Mouse (Mus musculus) adrenal gland, postnatal 36 days (tissue): ENCODE results near the gene Tmem39a. TPM values are rescaled to one million over a fixed set of nuclear protein-coding genes. Genes with fewer than 3 reads are reported as not detected.

Source experiments
- DNase-seq, 2 experiments: peaks; one replicate each; pipeline ENCODE4 v3.0.0; 2021; ENCODE audit warnings: mixed read lengths in 1 of 2
- total RNA-seq, 2 experiments: library from RNA; stranded (reverse); gene quantifications; 2 replicates each; pipeline ENCODE4 v1.2.3; 2021

Tmem39a gene
- total RNA-seq, 2 experiments from 2014 or later: 77.5 to 85.4 TPM

GRCm38 (mm10) chr16:38635833-38636390 is 77.4 kb downstream of the Tmem39a start:
- DNase-seq: no peak

DNA sequence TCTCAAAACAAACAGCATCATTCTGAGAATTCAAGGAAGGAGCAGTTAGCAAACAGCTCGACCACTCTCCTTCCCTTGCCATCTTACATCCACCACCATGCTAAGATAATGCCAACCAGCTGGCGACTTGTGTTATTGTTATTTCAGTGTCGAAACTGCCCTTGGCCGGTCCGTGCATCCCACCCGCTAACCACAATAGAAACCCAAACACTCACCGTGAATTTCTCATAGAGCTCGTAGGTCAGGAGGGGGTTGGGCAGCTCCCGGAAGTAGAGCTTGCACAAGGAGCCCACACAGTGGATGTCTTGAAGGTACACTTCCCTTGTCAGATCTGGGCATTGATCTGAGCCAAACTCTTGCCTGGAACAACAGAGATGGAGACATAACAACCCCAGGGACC is 78.2 kb downstream of the Tmem39a start:
- DNase-seq: no peak

DNA sequence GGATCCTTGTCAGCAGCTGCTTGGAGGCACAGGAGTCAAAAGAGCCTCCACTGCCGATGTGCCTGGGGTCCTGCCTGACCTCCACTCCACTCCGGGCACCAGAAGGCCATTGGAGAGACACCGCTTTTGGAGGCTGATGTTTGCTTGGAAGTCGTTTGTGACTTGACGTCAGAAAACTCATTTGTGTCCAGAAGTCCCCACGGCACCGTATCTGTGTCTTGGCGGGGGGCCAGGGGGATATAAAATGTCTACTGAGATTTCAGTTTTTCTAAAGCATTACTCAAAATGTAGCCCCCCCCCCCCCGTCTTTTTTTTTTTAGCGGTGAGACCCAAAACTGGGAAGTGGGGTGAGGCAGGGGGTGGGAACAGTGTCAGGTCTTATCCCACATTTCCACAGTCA is 78.6 kb downstream of the Tmem39a start:
- no peak for DNase-seq

Other genes with a start within 250 kb of the Tmem39a start
- gene Maats1, start 216.6 kb upstream of the Tmem39a start, total RNA-seq: under 1 TPM; 0.66 to 0.70 TPM
- gene Cox17, start 211.7 kb upstream of the Tmem39a start, total RNA-seq: 100 to 1,000 TPM; 288 to 296 TPM
- gene Gm21987, start 211.7 kb upstream of the Tmem39a start, total RNA-seq: under 1 TPM in 1 of 2 experiments, not detected in 1; 0.95 TPM
- 1 to 10 TPM; 1.3 to 1.8 TPM for gene Popdc2, start 196.5 kb upstream of the Tmem39a start, total RNA-seq
- gene Pla1a, start 125.6 kb upstream of the Tmem39a start, total RNA-seq: 10 to 100 TPM; 16.4 to 45.3 TPM
- gene Adprh, start 106.0 kb upstream of the Tmem39a start, total RNA-seq: 10 to 100 TPM; 47.3 to 54.0 TPM
- under 1 TPM; 0.53 to 0.79 TPM for gene Cd80, start 103.1 kb upstream of the Tmem39a start, total RNA-seq
- gene Timmdc1, start 36.0 kb upstream of the Tmem39a start, total RNA-seq: 10 to 100 TPM; 46.1 to 47.8 TPM
- 10 to 100 TPM; 31.3 to 31.7 TPM for gene Poglut1, start 8.4 kb upstream of the Tmem39a start, total RNA-seq
- 10 to 100 TPM; 21.3 to 33.7 TPM for gene Arhgap31, start 154.6 kb downstream of the Tmem39a start, total RNA-seq
- 10 to 100 TPM in 1 of 2 experiments, 1 to 10 TPM in 1; 9.0 to 13.0 TPM for gene B4galt4, start 183.6 kb downstream of the Tmem39a start, total RNA-seq
- 1 to 10 TPM in 1 of 2 experiments, under 1 TPM in 1; 0.99 to 2.1 TPM for gene Upk1b, start 241.6 kb downstream of the Tmem39a start, total RNA-seq